Mouse (Mus musculus): ENCODE measurements around the gene Amigo1. TPM values are rescaled to one million over a fixed set of nuclear protein-coding genes. Genes with fewer than 3 reads are reported as not detected.
A peak's percentile ranks its signal among the peaks of the same experiment; 100 is the strongest.

Gene Amigo1
- total and polyA plus RNA-seq, 3 experiments: 21.4 to 57.6 (median 27.8) TPM

DNA sequence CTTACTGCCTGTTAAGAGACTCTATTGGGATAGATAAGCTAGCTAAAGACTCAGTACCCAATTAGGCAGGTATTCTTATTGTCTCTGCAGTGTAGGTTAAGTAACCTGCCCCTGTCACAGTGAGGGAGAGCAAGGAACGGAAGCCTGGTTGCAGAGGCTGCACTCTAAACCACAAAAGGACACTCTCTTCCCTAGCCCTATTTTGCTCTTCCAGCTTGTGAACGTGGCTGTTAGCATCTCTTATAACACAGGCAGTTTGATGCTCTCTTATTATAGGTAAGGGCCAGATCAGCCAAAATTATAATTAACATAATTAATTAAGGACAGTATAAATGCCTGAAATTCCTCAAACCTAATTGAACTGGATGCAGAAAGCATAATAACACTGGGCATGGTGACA, 5.6 kb upstream of the Amigo1 start:
- no peak for DNase-seq

- no peak for DNase-seq
Observed at GRCm38 (mm10) chr3:108184742-108185141, 1.4 kb upstream of the Amigo1 start.

DNA sequence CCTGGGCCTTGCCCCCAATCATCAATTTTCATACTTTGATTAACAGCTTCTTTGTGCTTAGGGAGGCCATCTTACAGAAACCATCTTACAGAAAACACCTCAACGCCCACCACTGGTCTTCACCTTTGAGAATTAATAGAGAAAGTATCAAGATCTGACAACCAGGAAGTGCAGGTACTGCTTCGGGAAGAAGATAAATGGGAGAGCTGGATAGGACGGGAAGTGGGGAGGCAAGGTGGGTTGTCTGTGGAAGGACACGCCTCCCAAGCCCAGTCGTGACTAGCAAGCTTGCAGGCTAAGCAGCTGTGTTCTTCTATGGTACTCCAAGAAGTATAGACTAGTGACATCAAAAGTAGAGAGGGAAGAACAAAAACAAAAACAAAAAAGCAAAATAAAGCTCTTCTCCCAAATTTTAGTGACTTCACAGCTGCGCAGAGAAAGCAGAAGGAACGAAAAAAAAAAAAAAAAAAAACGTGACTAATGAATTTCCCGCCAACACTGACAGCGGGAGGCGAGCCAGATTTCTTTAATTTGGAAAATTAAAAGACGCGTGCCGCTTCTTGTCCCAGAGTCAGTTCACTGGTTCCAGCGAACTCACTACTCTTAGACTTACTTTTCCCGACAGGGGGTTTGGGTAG, 556 bp upstream of the Amigo1 start:
- no peak for DNase-seq

DNA sequence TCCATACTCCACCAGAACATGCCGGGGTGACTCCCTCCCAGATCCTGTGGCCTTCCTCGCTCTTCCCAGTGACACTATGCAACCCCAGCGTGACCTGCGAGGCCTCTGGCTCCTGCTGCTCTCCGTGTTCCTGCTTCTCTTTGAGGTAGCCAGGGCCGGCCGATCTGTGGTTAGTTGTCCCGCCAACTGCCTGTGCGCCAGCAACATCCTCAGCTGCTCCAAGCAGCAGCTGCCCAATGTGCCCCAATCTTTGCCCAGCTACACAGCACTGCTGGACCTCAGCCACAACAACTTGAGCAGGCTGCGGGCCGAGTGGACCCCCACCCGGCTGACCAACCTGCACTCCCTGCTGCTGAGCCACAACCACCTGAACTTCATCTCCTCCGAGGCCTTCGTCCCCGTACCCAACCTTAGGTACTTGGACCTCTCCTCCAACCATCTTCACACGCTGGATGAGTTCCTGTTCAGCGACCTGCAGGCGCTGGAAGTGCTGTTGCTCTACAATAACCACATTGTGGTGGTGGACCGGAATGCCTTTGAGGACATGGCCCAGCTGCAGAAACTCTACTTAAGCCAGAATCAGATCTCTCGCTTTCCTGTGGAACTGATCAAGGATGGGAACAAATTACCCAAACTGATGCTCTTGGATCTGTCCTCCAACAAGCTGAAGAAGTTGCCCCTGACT, 1.1 kb downstream of the Amigo1 start:
- DNase-seq: no peak

DNA sequence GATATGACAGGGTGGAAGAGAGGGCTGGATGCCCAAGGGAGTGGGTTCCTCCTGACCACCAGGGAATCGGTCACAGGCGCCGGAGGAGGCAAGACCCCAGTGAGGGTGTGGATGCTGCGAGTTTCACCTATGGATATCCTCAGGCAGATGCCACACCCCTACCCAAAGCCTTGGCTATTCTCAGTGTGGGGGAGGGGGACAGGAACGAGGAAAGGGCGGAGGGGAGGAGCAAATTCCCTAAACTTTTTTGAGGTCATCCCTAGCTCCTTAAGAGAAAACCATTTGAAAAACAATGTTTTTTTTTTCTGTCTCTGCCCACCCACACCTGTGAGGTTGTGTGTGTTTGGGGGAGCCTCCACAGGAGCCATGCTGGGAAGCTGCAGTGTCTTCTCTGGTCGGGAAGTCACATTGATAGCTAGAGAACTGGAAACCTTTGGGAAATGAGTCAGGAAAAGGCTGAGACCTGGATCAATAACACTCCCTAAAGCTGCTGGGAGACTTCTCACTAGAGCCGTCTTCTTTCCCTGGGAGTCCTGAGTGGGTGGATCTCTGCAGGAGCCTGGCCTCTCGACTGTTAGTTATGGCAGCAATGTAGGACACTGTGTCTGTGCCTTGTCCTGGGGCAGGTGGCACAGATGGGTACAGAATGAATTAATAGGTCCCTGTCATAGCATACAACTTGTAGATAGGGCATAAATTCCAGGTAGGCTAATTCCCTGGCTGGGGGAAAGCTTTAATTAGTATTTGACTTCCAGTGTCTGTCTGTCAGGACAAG, 2.8 kb downstream of the Amigo1 start:
- DNase-seq: no peak

GRCm38 (mm10) chr3:108189897-108190296, 3.8 kb downstream of the Amigo1 start:
- DNase-seq: no peak

GRCm38 (mm10) chr3:108193686-108194085, 7.6 kb downstream of the Amigo1 start:
- no peak for DNase-seq

GRCm38 (mm10) chr3:108195287-108195686, 9.2 kb downstream of the Amigo1 start:
- DNase-seq: no peak

DNA sequence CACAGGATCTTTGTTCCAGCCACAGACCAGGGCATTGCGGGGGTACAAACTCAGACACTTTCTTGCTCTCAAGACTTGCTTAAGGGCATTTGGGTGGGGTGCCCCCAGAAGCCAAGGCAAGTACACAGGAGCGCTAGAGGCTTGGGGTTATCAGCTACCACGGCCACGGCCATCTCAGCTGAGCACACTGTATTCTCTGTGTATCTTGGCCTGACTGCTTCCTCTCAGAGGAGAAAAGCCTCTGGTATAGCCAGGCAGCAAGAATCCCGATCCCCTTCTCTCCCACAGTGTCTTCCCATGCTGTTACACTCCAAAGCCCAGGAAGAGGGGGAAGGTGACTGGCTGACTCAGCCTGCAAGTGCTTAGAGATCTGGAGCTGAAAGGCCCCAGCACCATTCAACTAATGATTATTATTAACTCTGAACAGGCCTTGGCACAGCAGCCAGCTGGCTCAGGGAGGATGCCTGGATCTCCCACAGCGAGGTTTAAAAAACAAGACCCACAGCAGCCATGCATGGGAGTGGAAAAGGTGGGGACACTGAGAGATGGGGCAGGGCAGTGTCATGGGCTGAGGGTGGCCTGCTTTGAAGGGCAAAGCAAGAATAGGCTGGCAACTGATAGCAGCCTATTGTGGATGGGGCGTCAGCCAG, 9.9 kb downstream of the Amigo1 start:
- DNase-seq: no peak

DNA sequence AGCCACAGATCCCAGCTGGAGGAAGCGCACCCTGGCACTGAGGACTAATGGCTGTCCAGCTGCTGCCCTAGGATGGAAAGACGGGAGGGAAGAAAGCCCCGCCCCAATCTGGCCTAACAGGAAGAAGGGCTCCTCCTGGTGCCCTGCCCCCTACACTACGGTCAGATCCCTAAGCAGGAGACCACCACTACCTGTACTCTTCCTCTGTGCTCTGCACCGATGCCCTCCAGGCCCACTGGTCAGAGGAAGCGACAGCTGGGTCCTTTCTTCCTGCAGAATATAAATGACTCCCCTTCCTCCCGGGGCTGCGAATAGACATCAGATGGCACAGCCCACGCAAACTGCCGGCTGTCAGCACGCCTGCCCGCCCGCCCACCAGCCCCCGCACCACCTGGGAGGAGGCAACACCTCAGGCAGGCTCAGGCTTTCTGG, 10.9 kb downstream of the Amigo1 start:
- DNase-seq: no peak

GRCm38 (mm10) chr3:108199231-108199630, 13.1 kb downstream of the Amigo1 start:
- no peak for DNase-seq

DNA sequence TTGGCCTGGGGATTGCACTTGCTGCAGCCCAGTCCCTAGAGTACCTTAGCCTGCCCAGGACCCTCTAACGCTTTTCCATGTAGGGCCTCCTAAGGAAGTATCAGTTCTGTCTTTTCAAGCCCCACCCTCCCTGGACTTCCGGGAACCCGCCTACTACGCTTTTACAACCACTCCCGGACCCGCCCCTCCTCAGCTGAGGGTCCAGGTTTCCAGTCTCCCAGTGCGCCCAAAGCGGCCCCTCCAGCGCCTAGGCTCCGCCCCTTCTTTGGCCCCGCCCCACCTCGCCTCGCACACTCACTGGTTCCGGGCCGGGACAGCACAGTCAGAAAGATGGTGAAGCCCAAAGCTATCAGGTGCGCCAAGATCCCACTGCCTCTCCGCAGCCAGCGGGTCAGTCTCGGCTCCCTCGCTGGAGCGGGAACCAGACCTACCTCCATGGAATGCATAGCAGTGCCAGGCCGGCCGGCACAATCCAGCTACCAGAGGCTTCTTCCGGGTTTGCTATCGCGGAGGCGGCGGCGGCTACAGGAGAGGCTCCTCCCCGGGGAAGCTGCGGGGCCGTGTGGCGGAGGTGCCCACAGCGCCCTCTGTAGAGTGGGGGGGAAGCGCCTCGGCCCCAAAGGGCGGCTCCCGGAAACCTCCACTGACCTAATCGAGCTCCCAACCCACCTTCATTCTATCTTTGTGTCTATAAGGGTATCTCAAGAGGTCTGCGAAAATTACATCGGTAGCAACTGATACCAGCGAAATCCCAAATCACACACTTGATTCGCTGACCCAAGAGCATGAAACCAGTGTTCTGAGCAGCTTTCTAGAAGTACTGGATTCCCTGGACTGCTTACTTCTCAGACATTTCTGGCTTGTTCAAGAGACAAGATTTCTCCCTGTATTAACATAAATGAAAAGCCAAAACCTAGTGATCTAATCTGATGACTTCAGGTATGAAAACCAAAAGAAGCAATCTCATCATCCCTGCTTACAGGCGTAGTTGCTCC, 14.5 kb downstream of the Amigo1 start, which contains the start of gene Cyb561d1:
Gene Cyb561d1 (minus strand): TSS at position 884 of the 995 bp plus-strand sequence.
- DNase-seq: peak; percentile 97

GRCm38 (mm10) chr3:108202506-108202905, 16.4 kb downstream of the Amigo1 start:
- no peak for DNase-seq

- no peak for DNase-seq
Observed at GRCm38 (mm10) chr3:108203212-108203611, 17.1 kb downstream of the Amigo1 start.

GRCm38 (mm10) chr3:108203621-108204325, 17.6 kb downstream of the Amigo1 start:
- DNase-seq: peak; percentile 90

- DNase-seq: no peak
Observed at GRCm38 (mm10) chr3:108204470-108204869, 18.3 kb downstream of the Amigo1 start.

GRCm38 (mm10) chr3:108205601-108206000, 19.5 kb downstream of the Amigo1 start:
- DNase-seq: no peak

GRCm38 (mm10) chr3:108206731-108207375, 20.7 kb downstream of the Amigo1 start:
- no peak for DNase-seq

DNA sequence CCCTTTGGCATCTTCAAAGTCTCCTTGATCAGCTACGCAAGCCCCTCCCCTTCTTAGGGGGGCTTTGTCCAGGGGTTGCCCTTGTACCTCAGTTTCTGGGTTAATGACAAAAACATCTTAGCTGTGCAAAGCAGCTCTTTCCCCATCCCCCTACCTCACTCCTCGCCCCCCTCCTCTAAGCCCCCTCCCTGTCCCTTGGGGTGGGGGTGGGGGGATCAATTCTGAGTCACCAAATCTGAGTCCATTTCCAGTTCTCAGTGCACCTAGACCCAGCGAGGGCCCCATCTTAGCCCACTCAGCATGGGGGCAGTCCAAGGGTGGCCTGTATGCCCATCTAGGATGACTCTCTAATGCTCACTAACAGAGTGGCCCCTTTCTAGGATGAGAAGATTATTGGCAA, 22.9 kb downstream of the Amigo1 start:
- DNase-seq: no peak

GRCm38 (mm10) chr3:108209536-108209935, 23.4 kb downstream of the Amigo1 start:
- no peak for DNase-seq
